Mouse (Mus musculus): ENCODE measurements around the gene Mepce.

GRCm38 (mm10) chr5:137825971-137826370, 38.5 kb upstream of the Mepce start:
- TF ChIP-seq GATA1 (IDR thresholded peaks at IDR 0.05; ENCODE audit: borderline replicate concordance, low read length) = no peak
- TF ChIP-seq CTCF (IDR thresholded peaks at IDR 0.05; ENCODE audit: low read depth, low read length) = no peak
- no peak for TF ChIP-seq TAL1 (conservative IDR thresholded peaks at IDR 0.05; ENCODE audit: low read depth, low read length)
- TF ChIP-seq GATA2 (IDR thresholded peaks at IDR 0.05; ENCODE audit: borderline replicate concordance, low read depth, low read length) = no peak
